In genomic region chr6:94749626-94750025, GRCm38 (mm10) we compare ENCODE assay signal across 24 mouse cellular contexts. TPM values are rescaled to one million over a fixed set of nuclear protein-coding genes. Genes with fewer than 3 reads are reported as not detected.
DNase-seq lines count a peak whose midpoint lies in the region; ATAC-seq and TF ChIP-seq lines count a peak whose summit lies in the region.
"Had no signal": no experiment of that assay in that cellular context is flagged by ENCODE, and none has a peak within 500 bp of the region (broad histone marks: within the 10 kb centered on the region; RNA-seq: fewer than 3 reads in every experiment).

No protein-coding gene starts in this region.

- no peaks in the 10 kb centered on the region for H3K27me3 ChIP-seq in forebrain, embryonic 12.5 days
- no peaks in the 10 kb centered on the region for H3K27me3 ChIP-seq in forebrain, embryonic 15.5 days
- H3K27me3 ChIP-seq in midbrain, embryonic 10.5 days (ENCODE audit: low read depth, poor library complexity, severe bottlenecking) = peaks cover 9% of the 10 kb centered on the region; the same call in 1 of the 2 replicates
- H3K27me3 ChIP-seq in midbrain, embryonic 15.5 days (replicated peaks) = no peaks in the 10 kb centered on the region
- no peaks in the 10 kb centered on the region; the same call in 1 of the 2 replicates for H3K27me3 ChIP-seq in ES-Bruce4 (ENCODE audit: control insufficient read depth, insufficient read depth, low read length, poor library complexity, severe bottlenecking)
- no peaks in the 10 kb centered on the region for H3K27me3 ChIP-seq in kidney, adult 2 months (replicated peaks; ENCODE audit: control insufficient read depth, insufficient read depth, low read length)
- H3K27me3 ChIP-seq: forebrain, embryonic 13.5 days; heart, embryonic 13.5 days; hindbrain, embryonic 15.5 days had no signal

- WGBS in forebrain, embryonic 12.5 days = 62% methylated on average over 3 of the region's 3 CpGs
- 65% methylated on average over 3 of the region's 3 CpGs for WGBS in forebrain, embryonic 15.5 days
- WGBS in midbrain, embryonic 10.5 days = 69% methylated on average over 3 of the region's 3 CpGs
- whole genome bisulfite sequencing in midbrain, embryonic 15.5 days = 77% methylated on average over 3 of the region's 3 CpGs
- 84% methylated on average over 3 of the region's 3 CpGs for WGBS in kidney, adult 2 months

- peak overlapping the region; percentile 33; the same call in 1 of the 2 replicates for H3K27ac ChIP-seq in forebrain, embryonic 12.5 days
- H3K27ac ChIP-seq in forebrain, embryonic 15.5 days (replicated peaks) = no peak overlapping the region
- H3K27ac ChIP-seq in midbrain, embryonic 10.5 days (replicated peaks) = peak overlapping the region; percentile 76
- no peak overlapping the region for H3K27ac ChIP-seq in midbrain, embryonic 15.5 days
- no peak overlapping the region for H3K27ac ChIP-seq in ES-Bruce4 (ENCODE audit: insufficient read depth, low read length)
- no peak overlapping the region for H3K27ac ChIP-seq in kidney, adult 2 months (ENCODE audit: insufficient read depth, low read depth, low read length)
- H3K27ac ChIP-seq: forebrain, embryonic 13.5 days; heart, adult 2 months; heart, embryonic 10.5 days; heart, embryonic 13.5 days; hindbrain, embryonic 15.5 days had no signal

- no peak for ATAC-seq in forebrain, embryonic 12.5 days (ENCODE audit: low FRiP score)
- ATAC-seq in forebrain, embryonic 15.5 days (replicated peaks) = no peak
- no peak for ATAC-seq in midbrain, embryonic 15.5 days (replicated peaks)
- ATAC-seq: CD4-positive, CD25-positive, alpha-beta regulatory T cell, adult 4 months; forebrain, embryonic 13.5 days; intestine, postnatal 0 days had no signal

- peak; percentile 70; the same call in 1 of the 2 replicates for TF ChIP-seq EP300 in ES-Bruce4 (IDR thresholded peaks at IDR 0.05; ENCODE audit: insufficient read depth, low read depth, low read length)

- H3K4me1 ChIP-seq in forebrain, embryonic 12.5 days = peaks cover 24% of the 10 kb centered on the region
- H3K4me1 ChIP-seq in forebrain, embryonic 15.5 days = no peaks in the 10 kb centered on the region
- H3K4me1 ChIP-seq in midbrain, embryonic 10.5 days = peaks cover 18% of the 10 kb centered on the region
- H3K4me1 ChIP-seq in midbrain, embryonic 15.5 days = 0 out of 2 replicates have a peak, but pooled peaks cover 4% of the 10 kb centered on the region
- peaks cover 12% of the 10 kb centered on the region for H3K4me1 ChIP-seq in ES-Bruce4 (ENCODE audit: control insufficient read depth, insufficient read depth, low read length)
- no peaks in the 10 kb centered on the region for H3K4me1 ChIP-seq in kidney, adult 2 months (ENCODE audit: control insufficient read depth, insufficient read depth, low read length)
- H3K4me1 ChIP-seq: heart, embryonic 10.5 days; heart, embryonic 13.5 days; hindbrain, embryonic 15.5 days had no signal

- TF ChIP-seq CTCF in ES-Bruce4 (IDR thresholded peaks at IDR 0.05; ENCODE audit: low read depth, low read length) = no peak
- no peak for TF ChIP-seq CTCF in kidney, adult 2 months (conservative IDR thresholded peaks at IDR 0.05; ENCODE audit: insufficient read depth, insufficient read length, low read depth, low read length)

- H3K36me3 ChIP-seq in forebrain, embryonic 12.5 days (replicated peaks) = no peaks in the 10 kb centered on the region
- H3K36me3 ChIP-seq in forebrain, embryonic 15.5 days = no peaks in the 10 kb centered on the region
- no peaks in the 10 kb centered on the region for H3K36me3 ChIP-seq in midbrain, embryonic 10.5 days
- no peaks in the 10 kb centered on the region for H3K36me3 ChIP-seq in midbrain, embryonic 15.5 days (replicated peaks)
- H3K36me3 ChIP-seq in ES-Bruce4 (ENCODE audit: control insufficient read depth, insufficient read depth, low read length, poor library complexity, severe bottlenecking) = no peaks in the 10 kb centered on the region
- H3K36me3 ChIP-seq in kidney, adult 2 months (ENCODE audit: control insufficient read depth, insufficient read depth, low read length) = no peaks in the 10 kb centered on the region
- H3K36me3 ChIP-seq: heart, embryonic 10.5 days; heart, embryonic 13.5 days; hindbrain, embryonic 15.5 days had no signal

- H3K9ac ChIP-seq in forebrain, embryonic 12.5 days = no peak overlapping the region
- no peak overlapping the region for H3K9ac ChIP-seq in forebrain, embryonic 15.5 days (replicated peaks)
- no peak overlapping the region for H3K9ac ChIP-seq in midbrain, embryonic 15.5 days
- no peak overlapping the region for H3K9ac ChIP-seq in ES-Bruce4 (ENCODE audit: low read depth, poor library complexity, severe bottlenecking)
- H3K9ac ChIP-seq: forebrain, embryonic 13.5 days; heart, embryonic 13.5 days; hindbrain, embryonic 15.5 days had no signal

- no peak for TF ChIP-seq POLR2A in ES-Bruce4 (IDR thresholded peaks at IDR 0.05; ENCODE audit: insufficient read depth, low read length)
- no peak for TF ChIP-seq POLR2A in kidney, adult 2 months (IDR thresholded peaks at IDR 0.05; ENCODE audit: low read depth, low read length)

- no peaks in the 10 kb centered on the region for H3K9me3 ChIP-seq in forebrain, embryonic 12.5 days
- no peaks in the 10 kb centered on the region for H3K9me3 ChIP-seq in forebrain, embryonic 15.5 days
- H3K9me3 ChIP-seq in midbrain, embryonic 10.5 days (replicated peaks) = no peaks in the 10 kb centered on the region
- H3K9me3 ChIP-seq in midbrain, embryonic 15.5 days = no peaks in the 10 kb centered on the region
- no peaks in the 10 kb centered on the region for H3K9me3 ChIP-seq in ES-Bruce4 (replicated peaks; ENCODE audit: control insufficient read depth, insufficient read depth, low read length, poor library complexity, severe bottlenecking)
- H3K9me3 ChIP-seq: forebrain, embryonic 13.5 days; heart, embryonic 10.5 days; heart, embryonic 13.5 days; hindbrain, embryonic 15.5 days had no signal

- H3K4me2 ChIP-seq in forebrain, embryonic 12.5 days = no peak overlapping the region
- no peak overlapping the region for H3K4me2 ChIP-seq in forebrain, embryonic 15.5 days (replicated peaks)
- no peak overlapping the region for H3K4me2 ChIP-seq in midbrain, embryonic 15.5 days
- H3K4me2 ChIP-seq: heart, embryonic 13.5 days had no signal

- no peak overlapping the region for H3K4me3 ChIP-seq in forebrain, embryonic 12.5 days (replicated peaks)
- H3K4me3 ChIP-seq in forebrain, embryonic 15.5 days = no peak overlapping the region
- no peak overlapping the region for H3K4me3 ChIP-seq in midbrain, embryonic 10.5 days
- H3K4me3 ChIP-seq in midbrain, embryonic 15.5 days = no peak overlapping the region
- H3K4me3 ChIP-seq in ES-Bruce4 (ENCODE audit: low read depth, low read length) = no peak overlapping the region
- no peak overlapping the region for H3K4me3 ChIP-seq in kidney, adult 2 months (ENCODE audit: insufficient read depth, low read depth, low read length)
- H3K4me3 ChIP-seq: forebrain, embryonic 13.5 days; heart, adult 2 months; heart, embryonic 10.5 days; heart, embryonic 13.5 days; hindbrain, embryonic 15.5 days had no signal

- DNase-seq in midbrain, embryonic 10.5 days (ENCODE audit: low spot score) = no peak
- DNase-seq in R1 (ENCODE audit: low read depth, low spot score) = peak; percentile 48
- no peak for DNase-seq in kidney, adult 2 months
- DNase-seq in kidney, adult 9 months = no peak
- DNase-seq: adrenal gland, postnatal 10 days; adrenal gland, postnatal 36 days; cerebellum, adult 18-20 months; cerebellum, adult 9-10 months; cerebellum, postnatal 14 days; gastrocnemius, postnatal 10 days; gastrocnemius, postnatal 36 days; heart, adult 2 months; heart, postnatal 14 days; heart, postnatal 4 days had no signal

RNA-seq across cellular contexts. Expression of gene Lrig1, which starts 49.7 kb away (rescaled TPM):
- 16.6 and 17.7 TPM in 2 replicates for polyA plus RNA-seq in forebrain, embryonic 12.5 days (2016; fragmentation: Nextera tagmentation; extraction: Ambion mirVana)
- 7.4 and 9.8 TPM in 2 replicates for polyA plus RNA-seq in forebrain, embryonic 15.5 days (2015; fragmentation: Nextera tagmentation; extraction: Ambion mirVana)
- 13.4 and 13.9 TPM in 2 replicates for polyA plus RNA-seq in midbrain, embryonic 10.5 days (2016; fragmentation: Nextera tagmentation; extraction: Ambion mirVana)
- 16.0 and 18.7 TPM in 2 replicates for polyA plus RNA-seq in midbrain, embryonic 15.5 days (2015; fragmentation: Nextera tagmentation; extraction: Ambion mirVana)
- polyA plus RNA-seq in ES-Bruce4 (2011; ENCODE audit: insufficient read depth, insufficient read length, low read depth, missing spikeins) = 5.4 and 7.3 TPM in 2 replicates
- 12.1 and 14.1 TPM in 2 replicates for polyA plus RNA-seq in kidney, adult 2 months (2012; rRNA removed)

Comparison
In these comparisons a context has a peak if more than half of its experiments do, and no peak if none do; other contexts are left out.
1. H3K27ac ChIP-seq: peak in forebrain, embryonic 12.5 days (single experiment) and midbrain, embryonic 10.5 days (single experiment); none in forebrain, embryonic 15.5 days (single experiment), midbrain, embryonic 15.5 days (single experiment), ES-Bruce4 (single experiment) and kidney, adult 2 months (single experiment).